Mouse (Mus musculus): ENCODE results near the gene Adh7.

Gene Adh7

DNA sequence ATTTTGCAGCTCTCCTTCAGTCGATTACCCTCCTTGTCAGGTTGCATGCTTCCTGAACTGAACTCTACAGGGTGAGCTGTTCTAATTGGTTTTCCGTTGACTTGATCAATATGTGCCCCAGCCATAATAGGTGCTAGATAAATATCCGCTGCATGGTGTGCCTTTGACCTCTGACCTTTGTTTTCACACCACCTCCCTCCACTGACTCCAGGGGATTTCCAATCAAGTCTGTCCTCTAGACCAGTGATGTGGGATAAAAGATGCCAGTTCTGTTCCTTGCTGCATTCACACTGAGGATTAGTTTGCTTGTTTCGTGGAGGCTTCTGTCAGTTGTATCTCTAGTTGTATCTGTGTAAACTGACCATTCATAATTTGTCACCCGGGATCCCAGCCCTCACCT, 36.6 kb downstream of the Adh7 start:
- no peak for DNase-seq (ENCODE audit: low spot score in 2 of 2)

DNA sequence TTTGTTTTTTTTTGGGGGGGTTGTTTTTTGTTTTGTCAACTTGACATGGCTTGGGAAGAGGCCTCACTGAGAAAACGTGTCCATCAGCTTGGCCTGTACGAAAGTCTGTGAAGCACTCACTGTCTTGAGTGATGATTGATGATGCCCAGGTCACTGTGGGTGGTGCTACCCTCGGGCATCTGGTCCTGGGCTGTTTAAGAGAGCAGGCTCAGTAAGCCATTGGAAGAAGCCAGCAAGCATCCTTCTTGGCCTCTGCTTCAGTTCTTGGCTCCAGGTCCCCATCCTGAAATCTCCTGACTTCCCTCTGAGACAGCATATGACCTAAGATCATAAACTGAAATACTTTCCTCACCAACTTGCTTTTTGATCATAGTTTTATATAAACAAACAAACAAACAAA, 37.8 kb downstream of the Adh7 start:
- no peak for DNase-seq (ENCODE audit: low spot score in 2 of 2)

DNA sequence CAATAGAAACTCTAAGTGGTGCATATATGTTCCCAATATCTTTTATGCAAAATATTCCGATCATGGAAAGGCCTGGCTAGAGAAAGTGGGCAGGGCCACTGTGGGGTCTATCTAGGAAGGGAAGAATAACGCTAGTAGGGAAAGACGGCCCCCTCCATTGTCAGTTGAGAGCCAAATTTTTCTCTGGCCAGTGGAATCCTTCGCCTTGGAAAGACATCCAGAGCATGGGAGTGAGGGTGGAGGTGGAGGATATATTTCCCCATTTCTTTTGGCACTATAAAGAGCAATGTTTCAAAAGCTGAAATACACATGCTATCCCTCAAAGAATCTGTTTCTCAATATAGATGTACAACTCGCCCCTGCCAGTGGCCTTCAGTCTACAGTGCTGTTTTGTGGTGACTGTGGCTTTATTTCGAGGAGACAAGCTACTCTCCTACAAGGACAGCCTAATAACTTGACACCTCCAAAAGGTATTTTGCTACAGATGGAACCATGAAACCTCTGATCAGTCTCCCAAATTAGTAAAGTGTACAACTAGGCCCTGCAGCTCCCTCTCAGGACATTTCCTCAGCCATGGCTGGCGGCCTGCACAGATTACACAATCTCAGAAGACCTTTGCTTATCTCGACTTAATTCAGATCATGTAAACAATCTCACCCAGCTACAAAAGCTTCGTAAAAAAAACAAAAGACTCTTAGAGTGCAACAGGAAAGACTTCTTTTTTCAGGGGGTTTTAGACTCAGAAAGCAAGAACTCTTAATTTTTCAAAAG, 38.4 kb downstream of the Adh7 start:
- no peak for DNase-seq (ENCODE audit: low spot score in 2 of 2)

GRCm38 (mm10) chr3:138260721-138261669, 43.4 kb downstream of the Adh7 start, which contains the start of gene Adh1:
TSS of gene Adh1 (plus strand) at chr3:138260991.
- no peak for DNase-seq (ENCODE audit: low spot score in 2 of 2)

DNA sequence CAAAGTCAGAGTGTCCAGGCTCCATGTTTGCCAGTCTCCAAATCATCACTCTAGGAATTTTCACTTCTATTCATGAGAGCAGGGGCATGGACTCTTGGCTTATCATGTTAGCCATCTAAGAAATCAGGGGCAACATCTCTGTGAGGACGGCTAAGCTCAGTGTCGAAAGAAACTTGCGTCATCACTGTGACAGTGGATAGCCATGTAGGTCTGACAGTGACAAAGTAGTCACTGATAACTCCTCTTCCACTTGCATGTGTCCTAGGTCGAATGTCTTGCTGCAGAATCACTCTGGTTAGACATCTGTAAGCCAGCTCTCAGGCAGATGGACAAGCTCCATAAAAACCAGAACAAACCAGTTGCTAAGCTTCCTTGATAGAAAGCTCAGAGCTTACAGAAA, 45.0 kb downstream of the Adh7 start:
- DNase-seq (ENCODE audit: low spot score in 2 of 2): no peak

GRCm38 (mm10) chr3:138263154-138263930, 45.8 kb downstream of the Adh7 start:
- no peak for DNase-seq (ENCODE audit: low spot score in 2 of 2)

- DNase-seq (ENCODE audit: low spot score in 2 of 2): no peak
These were observed 47.1 kb downstream of the Adh7 start for GRCm38 (mm10) chr3:138264648-138265047.

GRCm38 (mm10) chr3:138270507-138270906, 52.9 kb downstream of the Adh7 start:
- no peak for DNase-seq (ENCODE audit: low spot score in 2 of 2)

GRCm38 (mm10) chr3:138271297-138271696, 53.7 kb downstream of the Adh7 start:
- DNase-seq (ENCODE audit: low spot score in 2 of 2): no peak

GRCm38 (mm10) chr3:138273080-138273479, 55.5 kb downstream of the Adh7 start:
- no peak for DNase-seq (ENCODE audit: low spot score in 2 of 2)

DNA sequence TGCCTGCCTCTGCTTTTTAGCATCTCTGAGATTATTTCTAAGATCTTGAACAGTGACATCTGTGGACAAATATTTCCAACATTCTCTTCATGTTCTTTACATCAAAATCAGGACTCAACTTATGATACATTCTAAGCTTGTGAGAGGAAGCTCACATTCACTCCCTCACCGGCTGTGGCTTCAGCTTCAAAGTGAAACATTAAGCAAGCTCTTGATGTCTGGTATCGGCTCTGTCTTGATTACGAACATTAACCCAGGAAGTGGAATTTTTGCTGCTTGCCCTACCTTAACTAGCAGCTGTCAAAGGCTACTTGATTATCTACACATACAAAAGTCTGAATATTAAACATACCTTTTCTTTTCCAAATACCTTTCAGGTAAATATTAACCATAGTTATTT, 57.5 kb downstream of the Adh7 start:
- DNase-seq (ENCODE audit: low spot score in 2 of 2): no peak

DNA sequence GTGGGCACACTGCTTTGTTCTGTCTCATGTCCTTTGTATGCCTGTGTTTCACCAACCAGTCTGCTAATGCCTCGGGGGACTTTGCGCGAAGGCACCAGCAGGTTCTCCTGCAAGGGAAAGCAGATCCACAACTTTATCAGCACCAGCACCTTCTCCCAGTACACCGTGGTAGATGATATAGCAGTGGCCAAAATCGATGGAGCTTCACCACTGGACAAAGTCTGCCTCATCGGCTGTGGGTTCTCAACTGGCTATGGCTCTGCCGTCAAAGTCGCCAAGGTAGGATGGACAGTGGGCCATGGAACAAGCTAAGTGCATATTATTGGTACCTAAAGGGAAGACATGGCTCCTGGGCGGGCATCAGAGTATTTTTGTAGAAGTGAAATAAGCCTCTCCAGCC, 65.0 kb downstream of the Adh7 start:
- DNase-seq (ENCODE audit: low spot score in 2 of 2): no peak

Measured in left cerebral cortex, adult 9 months (tissue).